Mouse (Mus musculus) heart, embryonic 16.5 days (tissue): ENCODE measurements around the gene Ccdc33. TPM values are rescaled to one million over a fixed set of nuclear protein-coding genes. Genes with fewer than 3 reads are reported as not detected.

Experiments used
- ATAC-seq: fragments of 200-750 bp; cut with Nextera tagmentation; replicated peaks from 2 replicates; pipeline ENCODE4 v1.8.0; 2017; ENCODE audit warnings: moderate number of reproducible peaks; ENCODE audit not compliant: insufficient read depth, low FRiP score; ENCODE audit errors: extremely low read depth
- H3K27ac ChIP-seq: fragments of 300-500 bp; sonication (generic); 2 replicates; pipeline ENCODE4 v1.5.1; 2014; ENCODE audit warnings: mild to moderate bottlenecking, low read length, control low read depth, moderate library complexity
- H3K27me3 ChIP-seq: fragments of 300-500 bp; sonication (generic); 2 replicates; pipeline ENCODE4 v1.6.1; 2014; ENCODE audit warnings: low read length, mixed read lengths; ENCODE audit not compliant: control insufficient read depth, insufficient read depth
- H3K36me3 ChIP-seq: fragments of 300-500 bp; sonication (generic); 2 replicates; pipeline ENCODE4 v1.6.1; 2014; ENCODE audit not compliant: control insufficient read depth, insufficient read depth
- H3K4me1 ChIP-seq: fragments of 300-500 bp; sonication (generic); 2 replicates; pipeline ENCODE4 v1.6.1; 2014; ENCODE audit warnings: low read length, mixed read lengths; ENCODE audit not compliant: control insufficient read depth, insufficient read depth
- H3K4me2 ChIP-seq: fragments of 300-500 bp; sonication (generic); 2 replicates; pipeline ENCODE4 v1.6.1; 2014; ENCODE audit warnings: low read depth, mild to moderate bottlenecking, control low read depth, low read length
- H3K4me3 ChIP-seq: fragments of 300-500 bp; sonication (generic); 2 replicates; pipeline ENCODE4 v1.5.1; 2014; ENCODE audit warnings: mild to moderate bottlenecking, control low read depth, low read length
- H3K9ac ChIP-seq: fragments of 300-500 bp; sonication (generic); 2 replicates; pipeline ENCODE4 v1.6.1; 2014; ENCODE audit warnings: low read length, control low read depth
- H3K9me3 ChIP-seq: fragments of 300-500 bp; sonication (generic); replicated peaks from 2 replicates; pipeline ENCODE4 v1.6.1; 2016; ENCODE audit warnings: low read length; ENCODE audit not compliant: control insufficient read depth
- WGBS: fragments of 180-500 bp; shearing (Covaris S2); extraction: QIAGEN DNeasy Blood & Tissue Kit; methylation state at CpG from one replicate; pipeline ENCODE4 v1.1.7; 2014; 5-methylcytosine and 5-hydroxymethylcytosine counted together
- polyA plus RNA-seq: library from polyadenylated mRNA; unstranded; fragments of >200 nt; fragmentation: Nextera tagmentation; extraction: Ambion mirVana; gene quantifications from 2 replicates; pipeline ENCODE4 v1.2.1, GENCODE M21; 2015

Gene Ccdc33
- polyA plus RNA-seq, 1 experiment from 2014 or later = 0.20 TPM

- Histone ChIP-seq H3K9ac (peak overlapping the region; percentile 37; the same call in 1 of the 2 replicates), H3K36me3 (no peaks in the 10 kb centered on the region), H3K27me3 (peaks cover 25% of the 10 kb centered on the region), H3K27ac (no peak overlapping the region), H3K4me1 (peaks cover 10% of the 10 kb centered on the region), H3K9me3 (no peaks in the 10 kb centered on the region), H3K4me3 (peak overlapping the region; percentile 45), H3K4me2 (peak overlapping the region; percentile 78)
- under 1% methylated on average over 20 of the region's 20 CpGs for whole genome bisulfite sequencing
- peak; percentile 57; the same call in 1 of the 2 replicates for ATAC-seq
Measured at GRCm38 (mm10) chr9:57998032-57998659, 120.5 kb downstream of the Ccdc33 start.

- no peaks in the 10 kb centered on the region for H3K9me3 ChIP-seq
- peak overlapping the region; percentile 45 for H3K4me3 ChIP-seq
- H3K4me1 ChIP-seq = peaks cover 8% of the 10 kb centered on the region
- H3K9ac ChIP-seq = peak overlapping the region; percentile 37; the same call in 1 of the 2 replicates
- peak; percentile 14; the same call in 1 of the 2 replicates for ATAC-seq
- peaks cover 25% of the 10 kb centered on the region for H3K27me3 ChIP-seq
- no peak overlapping the region for H3K27ac ChIP-seq
- H3K4me2 ChIP-seq = peak overlapping the region; percentile 78
- no peaks in the 10 kb centered on the region for H3K36me3 ChIP-seq
- 24% methylated on average over 13 of the region's 13 CpGs for WGBS
Measured at GRCm38 (mm10) chr9:57997511-57998031, 121.1 kb downstream of the Ccdc33 start.

DNA sequence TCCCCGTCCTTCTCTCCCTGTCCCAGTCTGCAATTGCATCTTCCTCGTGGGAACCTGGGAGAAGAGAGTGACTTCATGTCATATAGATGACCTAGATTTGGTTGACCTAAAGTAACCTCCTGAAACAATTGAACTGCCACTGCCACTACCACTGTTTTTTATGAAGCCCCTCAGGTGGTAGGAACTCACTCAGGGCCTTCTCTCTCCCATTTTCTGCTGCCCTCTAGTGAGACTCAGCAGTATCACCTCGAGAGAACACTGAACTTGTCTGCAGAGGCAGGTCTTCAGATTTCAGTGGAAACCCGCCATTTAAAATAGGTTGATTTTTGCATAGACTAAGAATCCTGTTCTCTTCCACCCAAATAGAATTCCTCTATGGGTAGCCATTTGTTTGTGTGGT lies 123.3 kb downstream of the Ccdc33 start:
- no peaks in the 10 kb centered on the region for H3K9me3 ChIP-seq
- H3K27ac ChIP-seq = no peak overlapping the region
- no peak overlapping the region for H3K4me3 ChIP-seq
- H3K9ac ChIP-seq = no peak overlapping the region
- peaks cover 20% of the 10 kb centered on the region for H3K27me3 ChIP-seq
- no peak for ATAC-seq
- H3K4me1 ChIP-seq = peaks cover 8% of the 10 kb centered on the region
- no peaks in the 10 kb centered on the region for H3K36me3 ChIP-seq
- 33% methylated on average over 4 of the region's 4 CpGs for WGBS
- no peak overlapping the region for H3K4me2 ChIP-seq

GRCm38 (mm10) chr9:57992781-57993591 lies 125.6 kb downstream of the Ccdc33 start:
- Histone ChIP-seq H3K27me3 (peaks cover 15% of the 10 kb centered on the region), H3K4me1 (peaks cover 6% of the 10 kb centered on the region), H3K27ac (no peak overlapping the region), H3K4me2 (no peak overlapping the region), H3K9me3 (no peaks in the 10 kb centered on the region), H3K9ac (no peak overlapping the region), H3K4me3 (no peak overlapping the region), H3K36me3 (no peaks in the 10 kb centered on the region)
- no peak for ATAC-seq
- WGBS = 60% methylated on average over 8 of the region's 8 CpGs

GRCm38 (mm10) chr9:57992060-57992459 lies 126.6 kb downstream of the Ccdc33 start:
- no peaks in the 10 kb centered on the region for H3K36me3 ChIP-seq
- H3K4me1 ChIP-seq = no peaks in the 10 kb centered on the region
- no peak overlapping the region for H3K9ac ChIP-seq
- H3K4me3 ChIP-seq = no peak overlapping the region
- no peak for ATAC-seq
- no peak overlapping the region for H3K27ac ChIP-seq
- H3K4me2 ChIP-seq = no peak overlapping the region
- WGBS = 76% methylated on average over 3 of the region's 3 CpGs
- H3K9me3 ChIP-seq = no peaks in the 10 kb centered on the region
- H3K27me3 ChIP-seq = peaks cover 8% of the 10 kb centered on the region

DNA sequence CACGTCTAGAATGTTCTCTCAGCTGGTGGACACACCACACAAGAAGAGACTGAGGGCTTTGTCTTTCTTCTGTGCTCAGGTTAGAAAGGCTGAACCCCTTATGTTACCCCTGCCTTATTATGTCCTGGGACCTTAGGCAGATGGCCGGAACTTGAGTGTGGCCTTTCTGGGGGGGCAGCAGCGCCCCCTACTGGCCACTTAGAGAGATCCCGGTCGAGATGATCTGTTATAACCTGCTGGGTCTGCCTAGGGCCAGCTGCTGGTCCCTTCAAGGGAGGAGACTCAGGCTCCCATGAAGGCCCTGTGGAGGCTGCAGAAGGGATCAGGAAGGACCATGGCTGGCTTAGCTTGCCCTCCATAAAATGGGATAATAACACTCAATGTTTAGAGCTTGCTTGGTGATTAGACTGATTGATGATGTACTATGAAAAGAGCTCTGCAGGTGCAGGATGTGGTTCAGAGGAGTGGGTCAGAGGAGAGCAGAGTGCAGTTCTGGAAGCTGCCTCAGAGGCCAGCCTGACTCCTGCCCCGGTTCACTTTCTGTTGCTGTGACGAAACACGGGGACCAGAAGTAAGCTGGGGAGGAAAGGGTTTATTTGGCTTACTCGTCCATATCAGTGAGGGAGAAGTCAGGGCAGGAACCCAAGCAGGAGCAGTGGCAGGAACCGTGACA lies 128.0 kb downstream of the Ccdc33 start:
- no peaks in the 10 kb centered on the region for H3K27me3 ChIP-seq
- ATAC-seq = 0 out of 2 replicates have a peak, but pooled peaks have one; percentile 8
- H3K27ac ChIP-seq = no peak overlapping the region
- 31% methylated on average over 10 of the region's 10 CpGs for WGBS
- no peaks in the 10 kb centered on the region for H3K36me3 ChIP-seq
- H3K9ac ChIP-seq = no peak overlapping the region
- H3K4me2 ChIP-seq = no peak overlapping the region
- H3K9me3 ChIP-seq = no peaks in the 10 kb centered on the region
- H3K4me1 ChIP-seq = no peaks in the 10 kb centered on the region
- no peak overlapping the region for H3K4me3 ChIP-seq

GRCm38 (mm10) chr9:57989309-57989708 lies 129.3 kb downstream of the Ccdc33 start:
- H3K4me1 ChIP-seq = no peaks in the 10 kb centered on the region
- H3K27me3 ChIP-seq = no peaks in the 10 kb centered on the region
- H3K27ac ChIP-seq = no peak overlapping the region
- no peak overlapping the region for H3K4me2 ChIP-seq
- no peaks in the 10 kb centered on the region for H3K9me3 ChIP-seq
- WGBS = 83% methylated on average over 6 of the region's 6 CpGs
- no peak for ATAC-seq
- H3K36me3 ChIP-seq = no peaks in the 10 kb centered on the region
- no peak overlapping the region for H3K9ac ChIP-seq
- no peak overlapping the region for H3K4me3 ChIP-seq

DNA sequence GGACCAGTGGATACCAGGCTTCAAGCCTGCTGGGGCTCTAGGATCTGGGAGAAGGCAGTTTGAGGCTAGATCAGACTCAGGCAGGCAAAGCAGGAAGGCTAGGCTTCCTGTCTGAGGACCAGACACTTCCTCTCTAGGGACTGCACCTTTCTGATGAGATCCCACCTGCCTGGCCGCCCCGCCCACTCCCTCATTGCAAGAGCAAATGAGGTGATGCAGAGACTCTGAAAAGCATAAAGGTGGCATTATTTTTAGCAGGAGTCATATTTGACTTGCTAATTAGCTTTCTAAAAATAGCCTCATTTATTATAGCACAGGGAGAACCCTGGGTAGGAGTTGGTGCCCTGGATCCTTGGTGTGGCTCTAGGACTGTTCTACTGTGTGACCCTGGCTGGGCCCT lies 130.5 kb downstream of the Ccdc33 start:
- Histone ChIP-seq H3K27me3 (no peaks in the 10 kb centered on the region), H3K9ac (no peak overlapping the region), H3K36me3 (no peaks in the 10 kb centered on the region), H3K9me3 (no peaks in the 10 kb centered on the region), H3K4me1 (no peaks in the 10 kb centered on the region), H3K4me3 (no peak overlapping the region), H3K4me2 (no peak overlapping the region), H3K27ac (no peak overlapping the region)
- 87% methylated on average over 2 of the region's 2 CpGs for WGBS
- no peak for ATAC-seq
